Mouse (Mus musculus) embryonic fibroblast, embryonic 13.5 days (primary cell): Measurements from ENCODE around the gene Psg28. TPM values are rescaled to one million over a fixed set of nuclear protein-coding genes. Genes with fewer than 3 reads are reported as not detected.
"Not testable (repeated sequence)": the region's sequence is repeated elsewhere in the genome, so short reads cannot be mapped to it uniquely, and the experiment has no call there.

Source experiments
- H3K27ac ChIP-seq: 2 replicates; pipeline ENCODE4 v1.5.1; 2012; ENCODE audit warnings: low read length, control low read depth, inconsistent platforms; ENCODE audit not compliant: insufficient read depth
- H3K4me1 ChIP-seq: 2 replicates; pipeline ENCODE4 v1.6.1; 2011; ENCODE audit warnings: low read length; ENCODE audit not compliant: control insufficient read depth, insufficient read depth
- H3K4me3 ChIP-seq: 2 replicates; pipeline ENCODE4 v1.5.1; 2011; ENCODE audit warnings: mild to moderate bottlenecking, control low read depth, low read length; ENCODE audit not compliant: insufficient read depth
- CTCF ChIP-seq: IDR thresholded peaks from 2 replicates; pipeline ENCODE4 v1.5.1; 2011; ENCODE audit warnings: mild to moderate bottlenecking, control low read depth, low read length, moderate library complexity, borderline replicate concordance; ENCODE audit not compliant: insufficient read depth
- POLR2A ChIP-seq: IDR thresholded peaks from 2 replicates; pipeline ENCODE4 v1.6.1; 2011; ENCODE audit warnings: low read depth, mild to moderate bottlenecking, control low read depth, low read length, moderate library complexity
- polyA plus RNA-seq: library from polyadenylated mRNA; stranded (reverse); fragments of >200 nt; gene quantifications from 2 replicates; pipeline ENCODE4 v1.2.4, GENCODE M21; 2011; ENCODE audit warnings: low read depth; ENCODE audit not compliant: missing spikeins, insufficient read length

Gene Psg28
- polyA plus RNA-seq = not detected in 2 replicates

GRCm38 (mm10) chr7:18431941-18432340, at the start of gene Psg28:
Psg28 (minus strand) TSS chr7:18432041.
- H3K4me1 ChIP-seq, H3K4me3 ChIP-seq, H3K27ac ChIP-seq: not testable (repeated sequence)

GRCm38 (mm10) chr7:18403407-18403806, 28.4 kb downstream of the Psg28 start:
- TF ChIP-seq CTCF = no peak
- TF ChIP-seq POLR2A = no peak
- no peak overlapping the region for H3K4me3 ChIP-seq
- no peaks in the 10 kb centered on the region for H3K4me1 ChIP-seq
- H3K27ac ChIP-seq = no peak overlapping the region

- Histone ChIP-seq H3K27ac (no peak overlapping the region), H3K4me1 (no peaks in the 10 kb centered on the region), H3K4me3 (no peak overlapping the region)
- TF ChIP-seq CTCF = no peak
- no peak for TF ChIP-seq POLR2A
Observed at GRCm38 (mm10) chr7:18402527-18403237, 29.2 kb downstream of the Psg28 start.

- H3K4me1 ChIP-seq, H3K4me3 ChIP-seq, H3K27ac ChIP-seq: not testable (repeated sequence)
Observed at GRCm38 (mm10) chr7:18391483-18391882, 40.4 kb downstream of the Psg28 start.

GRCm38 (mm10) chr7:18378295-18378694, 53.5 kb downstream of the Psg28 start:
- Histone ChIP-seq H3K27ac (no peak overlapping the region), H3K4me1 (no peaks in the 10 kb centered on the region), H3K4me3 (no peak overlapping the region)
- TF ChIP-seq POLR2A (no peak), CTCF (no peak)

Other genes starting within 250 kb of the Psg28 start
- not detected in 2 replicates for gene Mill1, start 186.7 kb downstream of the Psg28 start, polyA plus RNA-seq
- not detected in 2 replicates for gene Psg18, start 77.0 kb downstream of the Psg28 start, polyA plus RNA-seq
- not detected in 2 replicates for gene Psg26, start 52.1 kb upstream of the Psg28 start, polyA plus RNA-seq
- gene Psg25, start 100.2 kb upstream of the Psg28 start, polyA plus RNA-seq = not detected in 2 replicates
- gene Psg27, start 135.3 kb upstream of the Psg28 start, polyA plus RNA-seq = not detected in 2 replicates
- not detected in 2 replicates for gene Psg23, start 184.5 kb upstream of the Psg28 start, polyA plus RNA-seq
- gene Psg21, start 224.7 kb upstream of the Psg28 start, polyA plus RNA-seq = not detected in 2 replicates